Mouse (Mus musculus) cerebellum, adult 2 months (tissue): ENCODE measurements at regions not wholly inside any gene's neighbourhood (a gene's known extent, or its start where the extent isn't known, plus 50 kb on each side); places are given as distances from the start of the nearest gene placed in this dataset.

Experiments
- CTCF ChIP-seq: fragments of 200-500 bp; IDR thresholded peaks from 2 replicates; pipeline ENCODE4 v1.5.1; 2011; ENCODE audit warnings: low read depth, mild to moderate bottlenecking, control low read depth, low read length, moderate library complexity, borderline replicate concordance; ENCODE audit not compliant: insufficient read depth
- POLR2A ChIP-seq: fragments of 200-500 bp; IDR thresholded peaks from 2 replicates; pipeline ENCODE4 v1.6.1; 2011; ENCODE audit warnings: low read length, control low read depth, borderline replicate concordance; ENCODE audit not compliant: insufficient read depth

GRCm38 (mm10) chr14:45830457-45830856 is 172.5 kb upstream of the Ddhd1 start:
- TF ChIP-seq POLR2A (no peak), CTCF (no peak)
